Mouse (Mus musculus) heart, postnatal 4 days (tissue): ENCODE data around the gene Podxl. TPM values are rescaled to one million over a fixed set of nuclear protein-coding genes. Genes with fewer than 3 reads are reported as not detected.
"Not testable (repeated sequence)": the region's sequence is repeated elsewhere in the genome, so short reads cannot be mapped to it uniquely, and the experiment has no call there.

Experiments used
- DNase-seq: peaks from one replicate; pipeline ENCODE4 v3.0.0; 2021
- total RNA-seq, 2 experiments: library from RNA; stranded (reverse); gene quantifications; 2 replicates each; pipeline ENCODE4 v1.2.3; 2021

The Podxl gene
- total RNA-seq, 2 experiments from 2014 or later: 68.6 to 78.1 TPM

- DNase-seq: no peak
These were observed 3.4 kb upstream of the Podxl start for GRCm38 (mm10) chr6:31567200-31567599.

GRCm38 (mm10) chr6:31564901-31565391 is 1.2 kb upstream of the Podxl start:
- no peak for DNase-seq

GRCm38 (mm10) chr6:31564182-31564531 is 376 bp upstream of the Podxl start:
- DNase-seq: no peak

GRCm38 (mm10) chr6:31562371-31563080 is 1.3 kb downstream of the Podxl start:
- peak; percentile 27 for DNase-seq

- DNase-seq: not testable (repeated sequence)
These were observed 1.8 kb downstream of the Podxl start for GRCm38 (mm10) chr6:31561948-31562347.

GRCm38 (mm10) chr6:31560138-31560959 is 3.4 kb downstream of the Podxl start:
- DNase-seq: no peak

GRCm38 (mm10) chr6:31556460-31557100 is 7.2 kb downstream of the Podxl start:
- DNase-seq: no peak

GRCm38 (mm10) chr6:31550876-31551532 is 12.8 kb downstream of the Podxl start:
- DNase-seq: peak; percentile 39

- DNase-seq: peak; percentile 91
These were observed 14.3 kb downstream of the Podxl start for GRCm38 (mm10) chr6:31549361-31550051.

GRCm38 (mm10) chr6:31544318-31544717 is 19.5 kb downstream of the Podxl start:
- peak; percentile 54 for DNase-seq

- no peak for DNase-seq
These were observed 23.8 kb downstream of the Podxl start for GRCm38 (mm10) chr6:31540018-31540417.

GRCm38 (mm10) chr6:31538112-31538511 is 25.7 kb downstream of the Podxl start:
- DNase-seq: no peak

- DNase-seq: no peak
These were observed 26.6 kb downstream of the Podxl start for GRCm38 (mm10) chr6:31537193-31537592.

- no peak for DNase-seq
These were observed 29.1 kb downstream of the Podxl start for GRCm38 (mm10) chr6:31534705-31535104.

- no peak for DNase-seq
These were observed 31.9 kb downstream of the Podxl start for GRCm38 (mm10) chr6:31531880-31532279.

GRCm38 (mm10) chr6:31528339-31528738 is 35.4 kb downstream of the Podxl start:
- no peak for DNase-seq

- DNase-seq: peak; percentile 73
These were observed 35.9 kb downstream of the Podxl start for GRCm38 (mm10) chr6:31527897-31528296.

- no peak for DNase-seq
These were observed 36.9 kb downstream of the Podxl start for GRCm38 (mm10) chr6:31526929-31527328.

GRCm38 (mm10) chr6:31525231-31525900 is 38.4 kb downstream of the Podxl start:
- DNase-seq: peak; percentile 73

GRCm38 (mm10) chr6:31524647-31525046 is 39.1 kb downstream of the Podxl start:
- no peak for DNase-seq

GRCm38 (mm10) chr6:31524121-31524520 is 39.7 kb downstream of the Podxl start:
- DNase-seq: no peak
